Mouse (Mus musculus): ENCODE measurements around the gene Wdr27.

DNA sequence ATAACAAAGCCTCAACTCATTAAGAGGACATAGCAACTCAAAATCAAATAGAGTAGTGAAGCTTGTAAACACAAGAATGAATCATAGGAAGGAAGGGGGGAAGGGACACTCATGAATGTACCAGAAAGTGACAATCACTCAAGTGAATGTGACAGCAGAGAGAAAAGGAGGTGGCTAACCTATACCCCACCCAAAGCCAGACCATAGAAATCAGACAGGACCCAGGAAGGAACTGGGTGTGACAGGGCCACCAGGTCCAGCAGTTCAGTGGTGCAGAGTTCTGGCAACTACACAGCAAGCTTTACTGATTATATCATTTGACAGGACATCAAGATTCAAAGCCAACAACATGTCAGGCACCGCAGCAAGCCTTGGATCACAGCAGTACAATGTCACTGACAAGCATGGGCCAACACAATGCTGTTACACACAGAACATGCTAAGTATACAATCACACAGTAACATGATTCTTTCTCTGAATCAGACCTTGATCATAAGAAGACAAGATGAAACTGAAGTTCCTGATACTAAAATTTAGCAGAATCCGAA is 68.2 kb downstream of the Wdr27 start:
- no peak for TF ChIP-seq CTCF (IDR thresholded peaks at IDR 0.05; ENCODE audit: control insufficient read depth, insufficient read depth, low read length)
- TF ChIP-seq POLR2A (IDR thresholded peaks at IDR 0.05; ENCODE audit: borderline replicate concordance, control insufficient read depth, low read depth, low read length): no peak
